Mouse (Mus musculus) limb, embryonic 10.5 days (tissue): Measurements from ENCODE around the gene Fxyd7. TPM values are rescaled to one million over a fixed set of nuclear protein-coding genes. Genes with fewer than 3 reads are reported as not detected.

Experiments
- DNase-seq: peaks from one replicate; pipeline ENCODE4 v3.0.0-alpha.2; 2017; ENCODE audit warnings: low spot score
- H3K27ac ChIP-seq: fragments of 300-500 bp; sonication (generic); 2 replicates; pipeline ENCODE4 v1.5.1; 2016; ENCODE audit warnings: mild to moderate bottlenecking
- H3K27me3 ChIP-seq: fragments of 300-500 bp; sonication (generic); 2 replicates; pipeline ENCODE4 v1.6.1; 2016; ENCODE audit warnings: low read depth, mild to moderate bottlenecking; ENCODE audit not compliant: poor library complexity, severe bottlenecking
- H3K36me3 ChIP-seq: fragments of 300-500 bp; sonication (generic); 2 replicates; pipeline ENCODE4 v1.6.1; 2016; ENCODE audit warnings: mild to moderate bottlenecking, moderate library complexity
- H3K4me1 ChIP-seq: fragments of 300-500 bp; sonication (generic); 2 replicates; pipeline ENCODE4 v1.6.1; 2016
- H3K4me3 ChIP-seq: fragments of 300-500 bp; sonication (generic); 2 replicates; pipeline ENCODE4 v1.5.1; 2016; ENCODE audit warnings: mild to moderate bottlenecking, moderate library complexity
- H3K9me3 ChIP-seq: fragments of 300-500 bp; sonication (generic); replicated peaks from 2 replicates; pipeline ENCODE4 v1.6.1; 2016; ENCODE audit warnings: mild to moderate bottlenecking
- WGBS: fragments of 180-500 bp; shearing (Covaris S2); methylation state at CpG from one replicate; pipeline ENCODE4 v1.1.7; 2016; 5-methylcytosine and 5-hydroxymethylcytosine counted together
- polyA plus RNA-seq: library from polyadenylated mRNA; unstranded; fragments of >200 nt; fragmentation: Nextera tagmentation; extraction: Ambion mirVana; gene quantifications from 2 replicates; pipeline ENCODE4 v1.2.1, GENCODE M21; 2016

Gene Fxyd7
- polyA plus RNA-seq, 1 experiment from 2014 or later = 1.3 TPM

- no peak overlapping the region for H3K4me3 ChIP-seq
- H3K27me3 ChIP-seq = no peaks in the 10 kb centered on the region
- DNase-seq = no peak
- no peaks in the 10 kb centered on the region for H3K9me3 ChIP-seq
- WGBS = 65% methylated on average over 3 of the region's 3 CpGs
- no peaks in the 10 kb centered on the region for H3K36me3 ChIP-seq
- H3K4me1 ChIP-seq = peaks cover 20% of the 10 kb centered on the region; the same call in 1 of the 2 replicates
- peak overlapping the region; percentile 42; the same call in 1 of the 2 replicates for H3K27ac ChIP-seq
These were observed 33.9 kb upstream of the Fxyd7 start for GRCm38 (mm10) chr7:31085171-31085570.

- H3K27me3 ChIP-seq = no peaks in the 10 kb centered on the region
- DNase-seq = no peak
- H3K27ac ChIP-seq = peak overlapping the region; percentile 10; the same call in 1 of the 2 replicates
- H3K4me1 ChIP-seq = peaks cover 20% of the 10 kb centered on the region; the same call in 1 of the 2 replicates
- whole genome bisulfite sequencing = 64% methylated on average over 9 of the region's 9 CpGs
- H3K9me3 ChIP-seq = no peaks in the 10 kb centered on the region
- no peak overlapping the region for H3K4me3 ChIP-seq
- H3K36me3 ChIP-seq = no peaks in the 10 kb centered on the region
These were observed 32.9 kb upstream of the Fxyd7 start for GRCm38 (mm10) chr7:31084140-31084539.

DNA sequence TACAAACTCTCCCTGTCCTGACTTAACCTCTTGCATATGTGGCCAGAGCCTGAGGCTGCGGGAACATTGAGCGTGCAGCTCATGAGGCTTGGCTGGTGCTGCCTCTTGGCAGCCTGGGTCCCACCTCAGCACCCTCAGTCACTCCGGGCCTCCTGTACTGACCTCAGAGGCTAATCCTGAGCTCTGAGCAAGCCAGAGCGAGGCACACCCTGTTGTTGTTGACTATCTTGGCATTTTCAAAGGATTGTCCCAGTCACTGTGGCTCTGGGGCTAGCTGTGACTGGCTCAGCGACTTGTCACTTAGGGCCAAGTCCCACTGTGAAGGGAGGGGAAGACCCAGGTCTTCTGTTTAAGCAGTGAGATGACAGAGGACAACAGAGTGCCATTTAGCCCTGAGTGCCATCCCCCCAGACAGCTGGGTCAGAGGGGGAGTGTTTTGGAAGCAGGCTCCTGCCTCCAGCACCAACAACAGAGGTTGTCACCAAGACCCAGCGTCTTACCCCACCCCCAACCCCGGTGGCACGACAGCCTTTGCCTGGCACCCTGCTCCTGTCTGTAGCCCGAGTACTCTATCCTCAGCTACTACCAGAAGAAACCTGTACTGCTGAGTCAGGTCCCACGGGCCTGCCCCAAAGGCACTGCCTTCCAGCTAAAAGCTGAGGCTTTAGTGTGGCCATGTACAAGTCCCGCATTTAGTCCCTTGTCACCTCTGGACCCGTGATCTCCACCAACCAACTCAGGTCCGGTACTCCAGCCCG is 31.7 kb upstream of the Fxyd7 start:
- WGBS = 65% methylated on average over 14 of the region's 14 CpGs
- Histone ChIP-seq H3K9me3 (no peaks in the 10 kb centered on the region), H3K27me3 (no peaks in the 10 kb centered on the region), H3K4me3 (no peak overlapping the region), H3K4me1 (peaks cover 22% of the 10 kb centered on the region; the same call in 1 of the 2 replicates), H3K36me3 (no peaks in the 10 kb centered on the region), H3K27ac (peak overlapping the region; percentile 38; the same call in 1 of the 2 replicates)
- no peak for DNase-seq

- Histone ChIP-seq H3K27ac (no peak overlapping the region), H3K4me3 (no peak overlapping the region), H3K27me3 (no peaks in the 10 kb centered on the region), H3K4me1 (peaks cover 32% of the 10 kb centered on the region), H3K9me3 (no peaks in the 10 kb centered on the region), H3K36me3 (no peaks in the 10 kb centered on the region)
- no peak for DNase-seq
These were observed 30.8 kb upstream of the Fxyd7 start for GRCm38 (mm10) chr7:31082106-31082505.

DNA sequence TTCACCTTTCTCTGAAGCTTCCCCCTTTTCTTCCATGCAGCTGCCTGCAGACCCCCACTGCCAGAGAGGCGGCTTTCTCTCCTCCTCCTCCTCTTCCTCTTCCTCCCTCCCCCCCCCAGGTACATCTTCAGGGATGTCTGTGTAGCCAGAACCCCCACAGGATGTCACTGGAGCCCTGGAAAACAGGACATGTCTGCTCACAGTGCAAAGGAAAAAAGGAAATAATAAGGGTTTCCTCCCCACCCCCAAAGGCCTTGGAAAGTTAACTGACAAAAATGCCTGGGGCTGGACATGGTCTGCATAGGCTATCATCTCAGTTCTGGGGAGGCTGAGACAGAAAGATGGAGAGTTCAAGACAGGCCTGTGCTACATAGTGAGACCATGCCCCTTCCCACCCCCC is 29.8 kb upstream of the Fxyd7 start:
- WGBS = 50% methylated on average over 1 of the region's 1 CpGs
- Histone ChIP-seq H3K4me1 (peaks cover 42% of the 10 kb centered on the region), H3K4me3 (no peak overlapping the region), H3K9me3 (no peaks in the 10 kb centered on the region), H3K36me3 (no peaks in the 10 kb centered on the region), H3K27me3 (no peaks in the 10 kb centered on the region), H3K27ac (no peak overlapping the region)
- no peak for DNase-seq

DNA sequence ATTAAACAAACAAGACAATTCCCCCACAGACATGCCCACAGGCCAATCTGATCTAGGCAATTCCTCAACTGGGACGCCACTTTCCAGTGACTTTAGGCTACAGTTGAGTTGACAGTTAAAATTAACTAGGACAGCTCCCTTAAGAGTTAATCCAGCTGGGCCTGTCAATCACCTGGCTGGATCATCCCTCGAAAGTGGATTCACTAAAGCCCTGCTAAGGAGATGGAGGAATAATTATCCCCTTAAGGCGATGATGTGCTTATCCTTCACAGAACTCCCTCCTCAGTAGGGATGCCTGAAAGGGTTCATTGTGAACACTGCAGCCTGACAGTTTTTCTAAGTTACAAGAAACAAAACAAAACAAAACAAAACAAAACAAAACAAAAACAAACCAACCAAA is 29.3 kb upstream of the Fxyd7 start:
- Histone ChIP-seq H3K27ac (no peak overlapping the region), H3K4me3 (no peak overlapping the region), H3K36me3 (no peaks in the 10 kb centered on the region), H3K4me1 (peaks cover 45% of the 10 kb centered on the region), H3K9me3 (no peaks in the 10 kb centered on the region), H3K27me3 (no peaks in the 10 kb centered on the region)
- no peak for DNase-seq
- 72% methylated on average over 3 of the region's 3 CpGs for WGBS

GRCm38 (mm10) chr7:31079670-31080069 is 28.4 kb upstream of the Fxyd7 start:
- Histone ChIP-seq H3K4me1 (peaks cover 39% of the 10 kb centered on the region), H3K27ac (no peak overlapping the region), H3K36me3 (no peaks in the 10 kb centered on the region), H3K9me3 (no peaks in the 10 kb centered on the region), H3K27me3 (no peaks in the 10 kb centered on the region), H3K4me3 (no peak overlapping the region)
- DNase-seq = no peak
- WGBS = 90% methylated on average over 8 of the region's 8 CpGs

DNA sequence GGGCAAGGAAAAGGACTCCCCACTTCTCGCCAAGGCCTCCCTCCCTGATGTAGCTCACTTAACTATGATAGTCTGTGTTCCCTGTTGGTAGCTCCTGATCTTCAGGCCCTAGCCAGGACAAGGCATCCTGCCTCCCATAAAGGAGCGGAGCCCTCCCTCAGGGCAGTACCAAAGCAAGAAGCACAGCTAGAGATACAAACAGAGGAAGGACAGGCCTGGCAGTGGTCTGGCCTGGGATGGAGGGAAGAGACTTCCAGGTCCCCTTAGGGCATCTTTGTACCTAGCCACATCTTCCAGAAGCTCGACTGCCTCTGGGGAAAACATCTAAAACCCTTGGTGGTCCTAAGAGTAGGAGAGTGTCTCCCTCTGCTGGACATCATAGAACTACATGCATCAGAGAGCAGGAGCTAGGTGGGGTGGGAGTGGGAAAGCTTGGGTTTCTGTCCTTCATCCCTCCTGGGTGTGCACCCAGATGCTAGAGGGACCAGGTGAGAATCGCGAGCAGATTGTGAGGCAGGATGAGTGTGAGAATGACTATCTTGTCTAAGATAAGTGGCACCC is 26.7 kb upstream of the Fxyd7 start:
- Histone ChIP-seq H3K4me3 (no peak overlapping the region), H3K4me1 (peaks cover 35% of the 10 kb centered on the region), H3K27me3 (no peaks in the 10 kb centered on the region), H3K36me3 (no peaks in the 10 kb centered on the region), H3K27ac (peak overlapping the region; percentile 70), H3K9me3 (no peaks in the 10 kb centered on the region)
- WGBS = 44% methylated on average over 5 of the region's 5 CpGs
- DNase-seq = no peak

DNA sequence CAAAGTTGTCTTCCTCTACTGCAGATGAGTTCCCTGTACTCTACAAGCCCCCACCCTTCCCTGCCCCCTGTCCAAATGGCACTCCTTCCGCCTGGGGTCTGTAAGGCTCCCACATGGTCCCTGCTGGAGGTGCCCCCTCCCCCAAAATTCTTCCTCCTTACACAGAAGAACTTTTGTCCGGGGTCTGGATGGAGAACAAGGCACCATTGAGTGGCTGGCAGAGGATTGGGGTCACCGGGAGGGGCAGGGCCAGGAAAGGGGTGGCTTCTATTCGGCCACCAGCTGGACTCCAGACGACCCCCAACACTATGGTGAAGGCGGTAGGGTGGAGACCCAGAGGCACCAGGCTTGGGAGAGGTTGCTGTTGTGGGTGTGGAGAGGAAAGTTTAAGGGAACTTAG is 26.2 kb upstream of the Fxyd7 start:
- Histone ChIP-seq H3K9me3 (no peaks in the 10 kb centered on the region), H3K27me3 (no peaks in the 10 kb centered on the region), H3K27ac (peak overlapping the region; percentile 70), H3K36me3 (no peaks in the 10 kb centered on the region), H3K4me3 (no peak overlapping the region), H3K4me1 (peaks cover 33% of the 10 kb centered on the region)
- WGBS = 71% methylated on average over 6 of the region's 6 CpGs
- DNase-seq = no peak

- Histone ChIP-seq H3K4me1 (peaks cover 38% of the 10 kb centered on the region), H3K27ac (peak within 1 kb of the TSS; percentile 70), H3K9me3 (no peaks in the 10 kb centered on the region), H3K27me3 (no peaks in the 10 kb centered on the region), H3K36me3 (no peaks in the 10 kb centered on the region), H3K4me3 (no peak within 1 kb of the TSS)
- WGBS = 48% methylated on average over 5 of the region's 5 CpGs
- DNase-seq = no peak
These were observed 25.2 kb upstream of the Fxyd7 start, which contains the start of gene Fxyd3 for GRCm38 (mm10) chr7:31076492-31076891. TSS of gene Fxyd3 (minus strand) at chr7:31076704.

DNA sequence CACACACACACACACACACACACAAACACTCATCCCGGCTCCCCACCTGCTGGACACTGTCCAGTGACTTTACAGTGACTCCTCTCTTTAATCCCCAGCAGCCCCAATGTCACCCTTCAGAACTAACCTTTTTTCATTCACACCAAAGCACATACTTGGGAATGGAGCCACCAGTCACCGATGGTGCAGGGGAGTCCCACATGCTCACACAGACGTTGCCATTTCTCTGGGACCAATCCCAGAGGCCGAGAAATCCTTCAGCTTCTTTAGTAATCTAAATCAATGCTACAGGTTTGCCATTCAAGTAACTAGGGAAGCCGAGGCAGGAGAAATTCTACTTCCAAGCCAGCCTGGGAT is 23.4 kb upstream of the Fxyd7 start:
- Histone ChIP-seq H3K27me3 (no peaks in the 10 kb centered on the region), H3K27ac (0 out of 2 replicates have a peak overlapping the region, but pooled peaks have one; percentile 14), H3K4me3 (no peak overlapping the region), H3K4me1 (peaks cover 41% of the 10 kb centered on the region), H3K9me3 (no peaks in the 10 kb centered on the region), H3K36me3 (no peaks in the 10 kb centered on the region)
- 76% methylated on average over 5 of the region's 5 CpGs for WGBS
- DNase-seq = no peak

DNA sequence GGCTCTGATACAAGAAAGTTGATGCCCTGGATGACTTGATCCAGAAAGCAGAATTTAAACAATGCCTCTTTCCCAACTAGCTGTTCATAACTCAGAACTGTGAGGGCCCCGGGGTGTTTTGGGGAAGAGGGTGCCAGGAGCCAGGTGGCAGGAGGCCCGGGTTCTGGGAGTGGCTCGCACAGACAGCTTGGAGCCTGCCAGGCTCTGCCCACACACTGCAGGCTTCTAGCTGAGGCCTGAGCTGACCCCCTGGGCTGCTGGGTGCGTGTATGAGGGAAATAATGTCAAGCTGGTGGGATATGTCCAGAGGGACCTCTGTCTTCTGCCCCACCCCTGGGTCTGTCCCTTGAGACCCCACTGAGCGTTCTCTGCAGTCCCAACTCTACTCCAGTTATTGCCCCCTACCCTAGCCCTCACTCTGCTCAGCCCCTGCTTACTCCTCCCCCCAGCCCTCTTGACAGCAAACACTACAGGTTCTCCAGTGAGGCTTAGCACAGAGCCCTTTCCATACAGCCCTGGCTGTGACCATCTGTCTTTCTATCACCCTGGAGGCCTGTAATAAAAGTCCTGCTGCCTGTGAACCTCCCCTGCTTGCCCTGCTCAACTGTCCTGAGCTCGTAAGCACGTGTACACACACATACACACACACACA is 22.9 kb upstream of the Fxyd7 start:
- H3K27ac ChIP-seq = peak overlapping the region; percentile 14; the same call in 1 of the 2 replicates
- WGBS = 62% methylated on average over 7 of the region's 7 CpGs
- H3K27me3 ChIP-seq = no peaks in the 10 kb centered on the region
- no peaks in the 10 kb centered on the region for H3K9me3 ChIP-seq
- peaks cover 41% of the 10 kb centered on the region for H3K4me1 ChIP-seq
- no peak for DNase-seq
- H3K4me3 ChIP-seq = no peak overlapping the region
- H3K36me3 ChIP-seq = no peaks in the 10 kb centered on the region

- no peaks in the 10 kb centered on the region for H3K36me3 ChIP-seq
- no peaks in the 10 kb centered on the region for H3K27me3 ChIP-seq
- no peak overlapping the region for H3K27ac ChIP-seq
- no peaks in the 10 kb centered on the region for H3K9me3 ChIP-seq
- H3K4me1 ChIP-seq = peaks cover 41% of the 10 kb centered on the region
- H3K4me3 ChIP-seq = no peak overlapping the region
- DNase-seq = no peak
These were observed 22.3 kb upstream of the Fxyd7 start for GRCm38 (mm10) chr7:31073546-31073945.
